Mouse (Mus musculus) heart, embryonic 16.5 days (tissue): ENCODE results near the gene Sema5b. TPM values are rescaled to one million over a fixed set of nuclear protein-coding genes. Genes with fewer than 3 reads are reported as not detected.

Experiments used
- ATAC-seq: fragments of 200-750 bp; cut with Nextera tagmentation; replicated peaks from 2 replicates; pipeline ENCODE4 v1.8.0; 2017; ENCODE audit warnings: moderate number of reproducible peaks; ENCODE audit not compliant: insufficient read depth, low FRiP score; ENCODE audit errors: extremely low read depth
- H3K27ac ChIP-seq: fragments of 300-500 bp; sonication (generic); 2 replicates; pipeline ENCODE4 v1.5.1; 2014; ENCODE audit warnings: mild to moderate bottlenecking, low read length, control low read depth, moderate library complexity
- H3K27me3 ChIP-seq: fragments of 300-500 bp; sonication (generic); 2 replicates; pipeline ENCODE4 v1.6.1; 2014; ENCODE audit warnings: low read length, mixed read lengths; ENCODE audit not compliant: control insufficient read depth, insufficient read depth
- H3K36me3 ChIP-seq: fragments of 300-500 bp; sonication (generic); 2 replicates; pipeline ENCODE4 v1.6.1; 2014; ENCODE audit not compliant: control insufficient read depth, insufficient read depth
- H3K4me1 ChIP-seq: fragments of 300-500 bp; sonication (generic); 2 replicates; pipeline ENCODE4 v1.6.1; 2014; ENCODE audit warnings: low read length, mixed read lengths; ENCODE audit not compliant: control insufficient read depth, insufficient read depth
- H3K4me2 ChIP-seq: fragments of 300-500 bp; sonication (generic); 2 replicates; pipeline ENCODE4 v1.6.1; 2014; ENCODE audit warnings: low read depth, mild to moderate bottlenecking, control low read depth, low read length
- H3K4me3 ChIP-seq: fragments of 300-500 bp; sonication (generic); 2 replicates; pipeline ENCODE4 v1.5.1; 2014; ENCODE audit warnings: mild to moderate bottlenecking, control low read depth, low read length
- H3K9ac ChIP-seq: fragments of 300-500 bp; sonication (generic); 2 replicates; pipeline ENCODE4 v1.6.1; 2014; ENCODE audit warnings: low read length, control low read depth
- H3K9me3 ChIP-seq: fragments of 300-500 bp; sonication (generic); replicated peaks from 2 replicates; pipeline ENCODE4 v1.6.1; 2016; ENCODE audit warnings: low read length; ENCODE audit not compliant: control insufficient read depth
- WGBS: fragments of 180-500 bp; shearing (Covaris S2); extraction: QIAGEN DNeasy Blood & Tissue Kit; methylation state at CpG from one replicate; pipeline ENCODE4 v1.1.7; 2014; 5-methylcytosine and 5-hydroxymethylcytosine counted together
- polyA plus RNA-seq: library from polyadenylated mRNA; unstranded; fragments of >200 nt; fragmentation: Nextera tagmentation; extraction: Ambion mirVana; gene quantifications from 2 replicates; pipeline ENCODE4 v1.2.1, GENCODE M21; 2015

Gene Sema5b
- polyA plus RNA-seq, result 1.2 and 3.1 TPM in 2 replicates

DNA sequence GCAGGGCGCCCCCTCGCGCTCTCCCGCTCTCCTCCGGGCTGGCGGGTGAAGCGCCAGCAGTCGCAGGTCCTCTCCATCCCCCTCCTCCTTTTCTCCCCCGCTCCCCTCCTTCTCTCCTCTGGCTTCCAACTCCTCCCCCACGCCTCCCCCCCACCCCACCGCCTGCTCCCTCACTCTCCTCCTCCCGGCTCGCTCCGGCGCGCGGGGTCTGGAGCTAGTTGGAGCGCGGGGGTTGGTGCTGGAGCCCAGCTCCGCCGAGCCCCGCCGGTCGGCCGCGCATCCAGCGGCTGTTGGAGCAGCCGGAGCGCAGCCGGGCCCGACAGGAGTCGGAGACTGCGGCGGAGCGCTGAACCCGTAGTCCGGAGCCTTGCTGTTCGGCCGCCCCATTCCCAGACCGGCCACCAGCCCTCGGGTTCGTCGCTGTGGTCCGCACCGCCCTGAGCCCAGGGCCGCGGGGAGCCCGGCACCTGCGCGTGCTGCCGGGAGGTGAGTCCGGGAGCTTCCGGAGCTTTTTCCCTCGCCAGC is at the start of gene Sema5b:
Gene Sema5b, plus strand, starts transcription at position 29 of the 525 bp plus-strand sequence.
- H3K27ac ChIP-seq, result no peak within 1 kb of the TSS

DNA sequence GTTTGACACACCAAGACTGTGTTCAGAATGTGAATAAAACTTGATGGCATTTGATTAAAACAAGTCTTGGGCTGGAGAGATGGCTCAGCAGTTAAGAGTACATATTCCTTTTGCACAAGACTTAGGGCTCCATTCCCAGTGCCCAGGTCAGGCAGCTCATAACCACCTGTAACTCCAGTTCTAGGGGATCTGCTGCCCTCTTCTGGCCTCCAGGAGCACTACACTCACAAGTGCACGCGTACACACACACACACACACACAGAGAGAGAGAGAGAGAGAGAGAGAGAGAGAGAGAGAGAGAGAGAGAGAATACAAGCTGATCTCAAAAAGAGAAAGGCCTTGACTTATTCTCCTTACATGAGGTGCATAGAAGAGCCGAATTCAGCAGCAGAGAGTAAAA is 40.6 kb upstream of the Sema5b start:
- H3K9me3 ChIP-seq, result peaks cover 4% of the 10 kb centered on the region; the same call in 1 of the 2 replicates

More for the DNA sequence above, at the start of gene Sema5b:
- H3K36me3 ChIP-seq, result no peaks in the 10 kb centered on the region
- H3K27me3 ChIP-seq, result peaks cover 59% of the 10 kb centered on the region
- peak within 1 kb of the TSS; percentile 94 for H3K4me2 ChIP-seq
- peak within 1 kb of the TSS; percentile 65 for H3K4me3 ChIP-seq
- no peaks in the 10 kb centered on the region for H3K9me3 ChIP-seq
- ATAC-seq, result peak; percentile 46
- peaks cover 14% of the 10 kb centered on the region; the same call in 1 of the 2 replicates for H3K4me1 ChIP-seq
- peak within 1 kb of the TSS; percentile 61 for H3K9ac ChIP-seq
- 0% methylated on average over 52 of the region's 54 CpGs for WGBS

DNA sequence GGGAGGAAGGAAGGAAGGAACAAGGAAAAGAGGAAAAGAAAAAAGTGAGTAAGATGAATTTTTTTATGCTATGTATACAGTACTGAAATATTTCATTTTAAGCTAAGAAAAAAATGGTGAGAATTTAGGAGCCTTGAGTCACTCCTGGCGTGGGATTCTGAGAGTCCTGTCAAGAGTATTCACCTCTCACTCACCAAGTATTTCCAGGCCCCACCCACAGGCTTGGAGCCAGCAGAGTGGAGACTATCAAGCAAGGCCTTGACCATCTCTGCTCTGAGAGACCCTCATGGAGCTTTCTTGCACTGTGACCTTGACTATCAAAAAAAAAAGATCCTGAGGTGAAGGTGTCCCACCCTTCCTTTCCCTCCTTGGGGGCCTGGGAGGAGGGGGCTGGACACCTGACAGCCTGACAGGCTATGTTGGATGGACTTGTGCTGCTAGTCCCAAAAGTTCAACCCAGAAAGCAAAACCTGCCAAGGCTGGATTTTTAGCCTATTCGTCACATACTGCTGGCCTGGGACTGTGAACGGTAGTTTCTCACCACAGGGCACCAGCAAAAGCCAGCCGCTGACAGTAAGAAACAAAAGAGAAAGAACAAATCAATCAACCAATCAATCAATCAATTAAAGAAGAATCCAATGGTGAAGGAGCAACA is 39.7 kb upstream of the Sema5b start:
- Histone ChIP-seq H3K36me3 (no peaks in the 10 kb centered on the region), H3K27ac (no peak overlapping the region), H3K9me3 (peaks cover 4% of the 10 kb centered on the region; the same call in 1 of the 2 replicates), H3K4me2 (no peak overlapping the region), H3K4me3 (no peak overlapping the region), H3K4me1 (peaks cover 2% of the 10 kb centered on the region; the same call in 1 of the 2 replicates), H3K27me3 (no peaks in the 10 kb centered on the region), H3K9ac (no peak overlapping the region)
- no peak for ATAC-seq
- WGBS, result 58% methylated on average over 4 of the region's 4 CpGs

More for the DNA sequence above, 40.6 kb upstream of the Sema5b start:
- WGBS, result 91% methylated on average over 3 of the region's 3 CpGs
- Histone ChIP-seq H3K4me3 (no peak overlapping the region), H3K27me3 (no peaks in the 10 kb centered on the region), H3K4me2 (no peak overlapping the region), H3K4me1 (peaks cover 2% of the 10 kb centered on the region; the same call in 1 of the 2 replicates), H3K9ac (no peak overlapping the region), H3K36me3 (no peaks in the 10 kb centered on the region), H3K27ac (no peak overlapping the region)
- ATAC-seq, result no peak

DNA sequence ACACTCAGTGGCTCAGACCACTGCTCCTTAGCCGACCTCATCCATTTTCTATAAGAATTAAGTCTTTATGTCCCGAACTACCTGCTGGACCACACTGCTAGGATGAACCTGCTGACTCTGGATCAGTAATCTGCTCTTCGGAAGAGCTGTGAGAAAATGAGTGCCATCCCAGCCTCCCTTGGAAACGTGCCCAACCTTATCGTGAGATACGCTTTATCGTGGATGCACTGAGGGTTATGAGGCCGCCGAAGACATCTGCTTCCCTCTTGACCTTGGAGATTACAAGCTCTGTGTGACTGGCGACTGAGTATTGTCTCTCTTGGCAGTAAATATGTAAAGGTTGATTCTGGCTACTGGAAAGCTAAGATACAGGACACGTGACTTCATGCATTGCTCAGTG is 38.5 kb upstream of the Sema5b start:
- peaks cover 4% of the 10 kb centered on the region; the same call in 1 of the 2 replicates for H3K9me3 ChIP-seq
- H3K4me2 ChIP-seq, result peak overlapping the region; percentile 27; the same call in 1 of the 2 replicates
- H3K4me3 ChIP-seq, result no peak overlapping the region
- WGBS, result 42% methylated on average over 11 of the region's 11 CpGs
- H3K36me3 ChIP-seq, result no peaks in the 10 kb centered on the region
- peaks cover 2% of the 10 kb centered on the region; the same call in 1 of the 2 replicates for H3K4me1 ChIP-seq
- no peak for ATAC-seq
- H3K27me3 ChIP-seq, result no peaks in the 10 kb centered on the region
- H3K9ac ChIP-seq, result no peak overlapping the region
- no peak overlapping the region for H3K27ac ChIP-seq

DNA sequence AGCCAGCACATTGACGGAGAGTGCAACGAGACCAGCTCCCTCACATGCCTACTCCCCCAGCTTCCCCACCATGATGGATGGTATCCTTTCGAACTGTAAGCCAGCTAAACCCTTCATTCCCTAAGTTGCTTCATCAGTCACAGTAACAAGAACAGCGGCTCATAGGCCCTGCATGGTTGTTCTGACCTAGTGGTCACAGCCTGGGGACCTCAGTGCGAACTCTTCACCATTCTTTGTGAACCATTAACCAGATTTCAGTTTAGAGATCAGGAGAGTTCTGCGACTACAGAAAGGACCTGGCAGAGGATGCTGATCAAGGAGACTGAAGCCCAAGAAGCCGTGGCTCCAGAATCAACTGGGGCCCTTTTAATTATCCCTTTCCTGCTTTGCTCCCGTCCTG is 36.7 kb upstream of the Sema5b start:
- Histone ChIP-seq H3K4me2 (no peak overlapping the region), H3K4me1 (peaks cover 2% of the 10 kb centered on the region; the same call in 1 of the 2 replicates), H3K4me3 (no peak overlapping the region), H3K9me3 (peaks cover 4% of the 10 kb centered on the region; the same call in 1 of the 2 replicates), H3K36me3 (no peaks in the 10 kb centered on the region), H3K27me3 (no peaks in the 10 kb centered on the region), H3K9ac (no peak overlapping the region), H3K27ac (no peak overlapping the region)
- ATAC-seq, result no peak
- WGBS, result 88% methylated on average over 8 of the region's 8 CpGs

DNA sequence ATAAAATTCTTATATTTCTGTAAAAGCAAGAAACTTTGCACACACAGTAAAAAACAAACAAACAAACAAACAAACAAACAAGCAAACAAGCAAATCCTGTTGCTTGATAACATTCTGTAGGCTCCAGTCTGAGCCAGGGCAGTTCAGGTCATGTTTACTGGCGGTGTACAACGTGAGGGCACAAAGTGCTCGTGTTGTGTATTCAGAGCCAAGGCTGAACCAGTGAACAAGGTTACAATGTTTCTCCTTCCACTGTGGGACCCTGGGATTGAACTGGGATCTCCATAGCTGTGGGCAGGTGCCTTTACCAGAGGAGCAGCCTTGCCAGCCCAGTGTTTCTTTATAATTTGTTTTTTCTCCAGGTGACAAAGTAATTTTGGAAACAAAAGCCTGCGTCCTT is 35.2 kb upstream of the Sema5b start:
- Histone ChIP-seq H3K4me1 (peaks cover 2% of the 10 kb centered on the region; the same call in 1 of the 2 replicates), H3K4me2 (no peak overlapping the region), H3K9me3 (peaks cover 4% of the 10 kb centered on the region; the same call in 1 of the 2 replicates), H3K9ac (no peak overlapping the region), H3K36me3 (no peaks in the 10 kb centered on the region), H3K4me3 (no peak overlapping the region), H3K27me3 (no peaks in the 10 kb centered on the region), H3K27ac (no peak overlapping the region)
- ATAC-seq, result no peak
- 88% methylated on average over 4 of the region's 4 CpGs for WGBS

DNA sequence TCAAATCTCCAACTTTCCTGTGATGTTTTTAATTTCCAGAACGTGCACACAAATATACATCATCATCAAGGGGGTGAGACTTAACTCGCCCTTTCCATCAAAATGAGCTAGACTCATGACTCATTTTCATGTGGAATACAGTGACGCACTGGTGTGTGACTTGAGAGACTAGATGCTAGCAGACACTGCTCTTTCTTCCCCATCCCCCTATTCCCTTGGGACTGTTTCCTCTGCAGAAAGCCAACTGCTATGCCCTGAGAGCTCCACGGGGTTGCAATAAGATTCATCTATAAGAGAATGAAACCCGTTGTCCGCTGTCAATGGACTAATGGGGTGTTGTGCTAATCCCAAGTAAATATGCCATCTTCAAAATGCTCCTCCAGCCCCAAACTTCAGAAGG is 32.4 kb upstream of the Sema5b start:
- 84% methylated on average over 6 of the region's 6 CpGs for WGBS
- no peaks in the 10 kb centered on the region for H3K4me1 ChIP-seq
- no peak for ATAC-seq
- no peak overlapping the region for H3K9ac ChIP-seq
- no peaks in the 10 kb centered on the region for H3K36me3 ChIP-seq
- H3K27me3 ChIP-seq, result no peaks in the 10 kb centered on the region
- H3K4me3 ChIP-seq, result no peak overlapping the region
- H3K27ac ChIP-seq, result no peak overlapping the region
- no peak overlapping the region for H3K4me2 ChIP-seq
- H3K9me3 ChIP-seq, result peaks cover 4% of the 10 kb centered on the region; the same call in 1 of the 2 replicates

DNA sequence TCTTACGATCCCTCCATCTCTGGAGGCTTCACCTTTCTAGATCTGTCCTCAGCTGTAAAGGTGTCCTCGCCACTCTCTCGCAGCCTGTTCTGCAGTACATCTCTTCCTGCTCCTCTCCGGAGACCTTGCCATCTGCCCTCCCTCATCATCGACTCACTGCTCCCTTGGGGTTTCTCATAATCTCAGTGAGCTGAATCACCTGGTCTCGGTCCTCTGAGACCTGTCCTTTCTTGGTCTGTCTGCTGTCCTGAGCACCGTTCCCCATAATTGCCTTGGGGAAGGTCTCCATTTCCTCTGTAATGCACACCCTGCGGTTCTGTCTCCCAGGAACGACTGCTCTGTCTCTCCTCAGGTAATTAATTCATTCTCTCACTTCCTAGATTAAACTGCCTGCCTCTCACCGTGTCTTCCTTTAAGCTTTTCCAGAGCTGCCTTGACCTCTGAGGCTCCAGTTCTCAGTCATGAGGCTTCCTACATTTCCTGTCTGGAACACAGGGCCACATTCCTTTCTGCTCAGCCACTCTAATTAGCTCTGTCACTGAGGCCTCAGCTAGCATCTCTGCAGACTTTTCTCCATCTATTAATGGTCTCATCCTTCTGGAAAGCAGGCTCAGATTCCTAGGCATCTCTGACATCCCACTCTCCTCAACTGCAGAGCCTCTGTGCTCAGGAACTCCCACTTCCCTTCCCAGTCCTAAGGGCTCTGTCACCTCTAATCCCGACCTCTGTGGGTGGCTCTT is 31.4 kb upstream of the Sema5b start:
- H3K27me3 ChIP-seq, result no peaks in the 10 kb centered on the region
- H3K9ac ChIP-seq, result no peak overlapping the region
- H3K4me3 ChIP-seq, result no peak overlapping the region
- no peak overlapping the region for H3K27ac ChIP-seq
- H3K4me1 ChIP-seq, result no peaks in the 10 kb centered on the region
- no peaks in the 10 kb centered on the region for H3K36me3 ChIP-seq
- no peak overlapping the region for H3K4me2 ChIP-seq
- 50% methylated on average over 11 of the region's 11 CpGs for WGBS
- no peak for ATAC-seq
- H3K9me3 ChIP-seq, result no peaks in the 10 kb centered on the region
